ENCODE assay signal across 7 mouse cellular contexts in genomic region chr19:46041299-46041932, GRCm38 (mm10). TPM values are rescaled to one million over a fixed set of nuclear protein-coding genes. Genes with fewer than 3 reads are reported as not detected.
DNase-seq lines count a peak whose midpoint lies in the region; ATAC-seq and TF ChIP-seq lines count a peak whose summit lies in the region.

No protein-coding gene starts in this region.

- no peak for TF ChIP-seq POLR2A in embryonic fibroblast, embryonic 13.5 days (IDR thresholded peaks at IDR 0.05; ENCODE audit: low read depth, low read length)
- no peak for TF ChIP-seq POLR2A in olfactory bulb, adult 2 months (IDR thresholded peaks at IDR 0.05; ENCODE audit: insufficient read depth, low read depth, low read length)

- no peak for ATAC-seq in megakaryocyte, adult 5-6 weeks (ENCODE audit: poor library complexity, severe bottlenecking)

- 36% methylated on average over 7 of the region's 7 CpGs for WGBS in limb, embryonic 10.5 days
- 10% methylated on average over 7 of the region's 7 CpGs for WGBS in olfactory bulb, adult 2 months

- TF ChIP-seq CTCF in embryonic fibroblast, embryonic 13.5 days (IDR thresholded peaks at IDR 0.05; ENCODE audit: borderline replicate concordance, insufficient read depth, low read length) = no peak
- TF ChIP-seq CTCF in olfactory bulb, adult 2 months (IDR thresholded peaks at IDR 0.05; ENCODE audit: insufficient read depth, low read depth, low read length) = no peak

- no peaks in the 10 kb centered on the region for H3K27me3 ChIP-seq in megakaryocyte, embryonic 14.5 days (replicated peaks)
- H3K27me3 ChIP-seq in limb, embryonic 10.5 days (ENCODE audit: low read depth, poor library complexity, severe bottlenecking) = no peaks in the 10 kb centered on the region

- H3K36me3 ChIP-seq in megakaryocyte, embryonic 14.5 days (replicated peaks; ENCODE audit: low read length) = peaks cover 14% of the 10 kb centered on the region
- H3K36me3 ChIP-seq in limb, embryonic 10.5 days = peaks cover 15% of the 10 kb centered on the region

- peak overlapping the region; percentile 100 for H3K4me3 ChIP-seq in megakaryocyte, embryonic 14.5 days (replicated peaks)
- no peak overlapping the region; the same call in 1 of the 2 replicates for H3K4me3 ChIP-seq in embryonic fibroblast, embryonic 13.5 days (ENCODE audit: insufficient read depth, low read length)
- peak overlapping the region; percentile 96 for H3K4me3 ChIP-seq in limb, embryonic 10.5 days
- peak overlapping the region; percentile 46 for H3K4me3 ChIP-seq in olfactory bulb, adult 2 months (ENCODE audit: insufficient read depth, low read depth, low read length)

- H3K4me1 ChIP-seq in megakaryocyte, embryonic 14.5 days = peaks cover 82% of the 10 kb centered on the region
- peaks cover 10% of the 10 kb centered on the region; the same call in 1 of the 2 replicates for H3K4me1 ChIP-seq in embryonic fibroblast, embryonic 13.5 days (ENCODE audit: control insufficient read depth, insufficient read depth, low read length)
- peaks cover 84% of the 10 kb centered on the region for H3K4me1 ChIP-seq in limb, embryonic 10.5 days
- peaks cover 56% of the 10 kb centered on the region for H3K4me1 ChIP-seq in olfactory bulb, adult 2 months (ENCODE audit: control insufficient read depth, insufficient read depth, low read length)

- H3K27ac ChIP-seq in embryonic fibroblast, embryonic 13.5 days (ENCODE audit: insufficient read depth, low read length) = peak overlapping the region; percentile 84
- H3K27ac ChIP-seq in limb, embryonic 10.5 days = peak overlapping the region; percentile 97
- peak overlapping the region; percentile 65 for H3K27ac ChIP-seq in olfactory bulb, adult 2 months (ENCODE audit: insufficient read depth, low read depth, low read length)

- no peak for DNase-seq in limb, embryonic 10.5 days (ENCODE audit: low spot score)
- no peak for DNase-seq in left cerebral cortex, postnatal 36 days (ENCODE audit: low spot score in 2 of 2)
- no peak for DNase-seq in urinary bladder, adult 18-20 months (ENCODE audit: low spot score in 2 of 2)

- no peaks in the 10 kb centered on the region for H3K9me3 ChIP-seq in megakaryocyte, embryonic 14.5 days
- no peaks in the 10 kb centered on the region for H3K9me3 ChIP-seq in limb, embryonic 10.5 days (replicated peaks)

- intact Hi-C loops in left cerebral cortex, postnatal 36 days (cut with DNase I) = loop anchor here (5.0 kb wide), 1 partner anchor 44 kb away; the partner anchor contains the start of gene Armh3

RNA-seq across cellular contexts. Expression of gene Pprc1, which starts 3.3 kb away (rescaled TPM):
- polyA plus RNA-seq in megakaryocyte, embryonic 14.5 days (2012; ENCODE audit: insufficient read depth, low replicate concordance) = 8.7 and 12.2 TPM in 2 replicates
- 14.1 and 30.8 TPM in 2 replicates for total RNA-seq in megakaryocyte, adult 5-6 weeks (2015)
- 8.6 and 11.5 TPM in 2 replicates for total RNA-seq in megakaryocyte, adult 5-6 weeks (2017)
- polyA plus RNA-seq in embryonic fibroblast, embryonic 13.5 days (2011; ENCODE audit: insufficient read length, low read depth, missing spikeins) = 46.9 and 58.0 TPM in 2 replicates
- polyA plus RNA-seq in limb, embryonic 10.5 days (2016; fragmentation: Nextera tagmentation; extraction: Ambion mirVana) = 63.0 and 73.3 TPM in 2 replicates
- not detected in 2 replicates for polyA plus RNA-seq in olfactory bulb, adult 2 months (2012; ENCODE audit: insufficient read depth, insufficient read length, low replicate concordance, missing spikeins)
- 10 to 100 TPM; 20.5 to 25.5 TPM for total RNA-seq in left cerebral cortex, postnatal 36 days (2021)

RNA-seq across cellular contexts. Expression of gene Ldb1, which starts 3.6 kb away (rescaled TPM):
- polyA plus RNA-seq in megakaryocyte, embryonic 14.5 days (2012; ENCODE audit: insufficient read depth, low replicate concordance) = 349 and 424 TPM in 2 replicates
- total RNA-seq in megakaryocyte, adult 5-6 weeks (2015) = 48.8 and 54.5 TPM in 2 replicates
- total RNA-seq in megakaryocyte, adult 5-6 weeks (2017) = 60.2 and 60.8 TPM in 2 replicates
- 116 and 124 TPM in 2 replicates for polyA plus RNA-seq in embryonic fibroblast, embryonic 13.5 days (2011; ENCODE audit: insufficient read length, low read depth, missing spikeins)
- 96.4 and 104 TPM in 2 replicates for polyA plus RNA-seq in limb, embryonic 10.5 days (2016; fragmentation: Nextera tagmentation; extraction: Ambion mirVana)
- polyA plus RNA-seq in olfactory bulb, adult 2 months (2012; ENCODE audit: insufficient read depth, insufficient read length, low replicate concordance, missing spikeins) = 245 TPM in 1 of 2 replicates, not detected in the other
- total RNA-seq in left cerebral cortex, postnatal 36 days (2021) = 100 to 1,000 TPM; 108 to 118 TPM

RNA-seq across cellular contexts. Expression of gene Nolc1, which starts 34.2 kb away (rescaled TPM):
- 14.7 and 44.5 TPM in 2 replicates for polyA plus RNA-seq in megakaryocyte, embryonic 14.5 days (2012; ENCODE audit: insufficient read depth, low replicate concordance)
- 16.4 and 19.7 TPM in 2 replicates for total RNA-seq in megakaryocyte, adult 5-6 weeks (2015)
- 36.8 and 47.6 TPM in 2 replicates for total RNA-seq in megakaryocyte, adult 5-6 weeks (2017)
- 56.2 and 57.1 TPM in 2 replicates for polyA plus RNA-seq in embryonic fibroblast, embryonic 13.5 days (2011; ENCODE audit: insufficient read length, low read depth, missing spikeins)
- polyA plus RNA-seq in limb, embryonic 10.5 days (2016; fragmentation: Nextera tagmentation; extraction: Ambion mirVana) = 145 and 186 TPM in 2 replicates
- polyA plus RNA-seq in olfactory bulb, adult 2 months (2012; ENCODE audit: insufficient read depth, insufficient read length, low replicate concordance, missing spikeins) = not detected in 2 replicates
- total RNA-seq in left cerebral cortex, postnatal 36 days (2021) = 10 to 100 TPM; 42.5 to 44.1 TPM

RNA-seq across cellular contexts. Expression of gene Hps6, which starts 38.1 kb away (rescaled TPM):
- polyA plus RNA-seq in megakaryocyte, embryonic 14.5 days (2012; ENCODE audit: insufficient read depth, low replicate concordance) = 8.7 and 9.6 TPM in 2 replicates
- total RNA-seq in megakaryocyte, adult 5-6 weeks (2015) = 1.2 and 1.7 TPM in 2 replicates
- total RNA-seq in megakaryocyte, adult 5-6 weeks (2017) = 6.6 and 6.8 TPM in 2 replicates
- 4.7 and 5.4 TPM in 2 replicates for polyA plus RNA-seq in embryonic fibroblast, embryonic 13.5 days (2011; ENCODE audit: insufficient read length, low read depth, missing spikeins)
- 4.7 and 5.3 TPM in 2 replicates for polyA plus RNA-seq in limb, embryonic 10.5 days (2016; fragmentation: Nextera tagmentation; extraction: Ambion mirVana)
- not detected in 2 replicates for polyA plus RNA-seq in olfactory bulb, adult 2 months (2012; ENCODE audit: insufficient read depth, insufficient read length, low replicate concordance, missing spikeins)
- total RNA-seq in left cerebral cortex, postnatal 36 days (2021) = 1 to 10 TPM; 5.9 to 7.1 TPM

RNA-seq across cellular contexts. Expression of gene Armh3, which starts 43.1 kb away (rescaled TPM):
- 0.89 and 2.1 TPM in 2 replicates for polyA plus RNA-seq in megakaryocyte, embryonic 14.5 days (2012; ENCODE audit: insufficient read depth, low replicate concordance)
- 12.8 and 15.6 TPM in 2 replicates for total RNA-seq in megakaryocyte, adult 5-6 weeks (2015)
- 6.6 and 8.5 TPM in 2 replicates for total RNA-seq in megakaryocyte, adult 5-6 weeks (2017)
- 10.5 and 15.3 TPM in 2 replicates for polyA plus RNA-seq in embryonic fibroblast, embryonic 13.5 days (2011; ENCODE audit: insufficient read length, low read depth, missing spikeins)
- 18.0 and 20.1 TPM in 2 replicates for polyA plus RNA-seq in limb, embryonic 10.5 days (2016; fragmentation: Nextera tagmentation; extraction: Ambion mirVana)
- not detected in 2 replicates for polyA plus RNA-seq in olfactory bulb, adult 2 months (2012; ENCODE audit: insufficient read depth, insufficient read length, low replicate concordance, missing spikeins)
- 10 to 100 TPM; 20.1 to 20.2 TPM for total RNA-seq in left cerebral cortex, postnatal 36 days (2021)
